Mouse (Mus musculus) lung, postnatal 4 days (tissue): ENCODE data around the gene Casz1.

ENCODE experiments used
- DNase-seq, 2 experiments: peaks; one replicate each; pipeline ENCODE4 v3.0.0; 2021

Gene Casz1

DNA sequence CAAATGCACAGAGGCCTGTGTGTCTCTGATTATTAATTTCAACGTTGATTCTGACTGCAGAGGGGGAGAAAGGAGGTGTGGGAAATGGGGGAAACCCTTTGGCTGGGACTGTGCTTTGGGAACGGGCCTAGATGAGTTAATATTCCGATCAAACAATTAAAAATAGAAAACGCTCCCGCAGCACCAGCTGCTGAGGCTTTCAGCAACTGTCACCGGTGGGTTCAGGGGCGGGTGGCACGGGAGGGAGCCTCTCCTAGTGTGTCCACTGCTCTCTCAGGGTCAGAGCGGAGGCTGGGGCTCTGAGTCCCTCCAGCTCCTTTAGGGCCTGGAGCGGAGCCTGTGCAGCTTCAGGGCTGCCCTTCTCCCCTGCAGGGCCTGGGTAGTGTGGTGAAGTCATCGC, 105.3 kb downstream of the Casz1 start:
- DNase-seq: no peak

DNA sequence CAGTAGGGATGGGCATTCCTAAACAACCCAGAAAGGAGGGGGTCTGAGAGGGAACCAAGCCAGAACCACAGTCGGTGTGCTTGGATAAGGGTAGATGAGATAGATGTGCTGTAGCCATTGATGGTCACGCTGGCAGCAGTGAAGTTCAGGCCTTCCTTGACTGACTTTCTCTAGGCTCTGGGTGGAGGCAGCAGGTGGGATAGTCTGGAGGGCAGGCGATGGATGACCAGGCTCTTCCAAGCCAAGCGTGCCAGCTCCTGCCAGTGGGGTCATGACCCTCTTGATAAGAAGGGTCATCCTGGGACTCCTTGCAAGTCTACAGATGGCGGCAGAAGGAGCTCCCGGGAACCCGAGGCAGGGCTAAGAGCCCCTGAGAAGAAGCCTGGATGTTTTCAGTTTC, 107.9 kb downstream of the Casz1 start:
- DNase-seq: no peak

DNA sequence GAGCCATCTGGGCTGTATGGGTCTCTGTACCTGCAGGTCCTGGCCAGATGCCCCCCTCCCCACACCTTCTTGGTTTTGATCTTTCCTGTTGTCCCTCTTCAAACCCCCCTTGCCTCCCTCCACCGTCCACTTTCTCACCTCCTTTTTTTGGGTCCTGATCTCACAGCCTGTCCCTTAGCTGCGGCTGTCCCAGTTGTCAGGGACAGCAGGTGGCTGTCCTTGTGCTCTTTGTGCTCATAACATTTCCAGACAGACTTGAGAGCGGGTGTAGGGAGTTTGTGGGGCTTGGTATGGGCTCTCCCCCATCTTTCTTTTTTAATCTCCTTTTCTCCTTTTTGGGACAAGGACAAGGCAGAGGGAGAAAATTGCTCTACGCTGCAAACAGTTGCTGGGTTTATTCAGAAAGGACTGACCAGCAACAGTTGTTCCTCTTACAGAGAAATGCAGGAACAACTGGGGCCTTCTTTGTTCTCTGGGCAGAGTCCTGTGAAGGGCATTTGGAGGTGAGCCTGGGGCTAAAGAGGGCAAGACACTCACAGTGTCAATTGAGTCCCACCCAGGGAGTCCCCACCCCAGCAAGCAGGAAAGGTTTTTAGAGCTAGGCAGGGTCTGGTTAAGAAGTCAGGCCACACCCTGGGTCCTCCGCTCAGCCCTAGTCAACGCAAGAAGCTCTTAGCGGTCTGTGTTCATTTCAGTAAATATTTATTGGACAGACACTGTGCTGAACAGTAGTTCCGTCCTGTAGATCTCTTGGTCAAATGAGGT, 108.8 kb downstream of the Casz1 start:
- peak in 1 of 2 experiments; percentile 63 for DNase-seq

DNA sequence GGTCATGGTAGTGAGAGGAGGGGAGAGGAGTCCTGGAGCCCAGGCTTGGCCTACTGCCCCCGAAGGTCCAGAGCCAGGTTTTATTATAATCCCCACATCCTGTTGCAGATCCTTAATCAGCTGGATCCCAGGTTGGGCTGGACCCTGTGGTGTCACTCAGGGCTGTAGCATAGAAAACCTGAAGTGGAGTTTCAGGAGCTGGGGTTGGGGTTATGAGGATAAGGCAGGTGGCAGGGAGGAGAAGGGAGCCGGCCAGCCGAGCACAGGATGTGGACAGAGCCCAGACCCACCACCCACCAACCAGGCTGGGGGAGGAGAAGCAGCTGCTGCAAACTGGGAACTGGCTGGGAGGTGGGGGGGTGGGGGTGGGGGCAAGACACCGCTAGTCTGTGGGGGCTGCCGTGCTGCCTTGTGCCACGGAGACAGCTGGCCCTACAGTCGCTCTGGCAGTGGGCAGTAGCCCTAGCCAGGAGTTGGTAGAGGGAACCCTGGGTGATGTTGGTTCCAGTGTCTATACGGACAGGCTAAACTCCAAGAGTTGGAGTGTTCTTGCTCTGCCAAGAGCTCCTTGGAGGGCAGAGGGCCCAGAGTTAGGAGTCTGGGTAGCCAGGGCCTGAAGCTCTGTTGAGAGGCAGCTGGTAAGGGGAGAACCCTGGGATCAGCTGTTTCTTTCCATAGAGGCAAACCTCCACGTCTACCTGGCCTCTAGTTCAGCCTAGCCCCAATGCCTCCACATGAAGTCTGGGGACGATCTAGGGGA, 110.8 kb downstream of the Casz1 start:
- peak; percentile 77 to 83 for DNase-seq

DNA sequence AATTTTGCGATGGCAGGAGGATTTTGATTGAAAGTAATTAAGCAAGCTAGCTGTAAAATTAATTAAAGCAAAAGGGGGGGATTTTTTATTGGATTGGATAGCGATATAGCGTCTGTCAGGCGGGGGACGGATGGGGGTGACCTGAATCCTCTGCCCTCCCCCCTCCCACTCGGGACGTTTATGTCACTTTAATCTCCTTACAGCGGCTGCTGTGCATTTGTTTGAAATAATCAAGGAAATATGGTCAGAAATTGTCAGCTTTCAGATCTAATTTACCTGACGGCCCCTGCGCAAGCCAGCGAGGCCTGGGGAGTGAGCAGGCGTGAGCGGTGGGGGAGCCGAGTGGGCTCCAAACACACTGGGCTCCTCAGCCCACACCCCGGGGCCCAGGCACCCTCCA, 111.6 kb downstream of the Casz1 start:
- no peak for DNase-seq

DNA sequence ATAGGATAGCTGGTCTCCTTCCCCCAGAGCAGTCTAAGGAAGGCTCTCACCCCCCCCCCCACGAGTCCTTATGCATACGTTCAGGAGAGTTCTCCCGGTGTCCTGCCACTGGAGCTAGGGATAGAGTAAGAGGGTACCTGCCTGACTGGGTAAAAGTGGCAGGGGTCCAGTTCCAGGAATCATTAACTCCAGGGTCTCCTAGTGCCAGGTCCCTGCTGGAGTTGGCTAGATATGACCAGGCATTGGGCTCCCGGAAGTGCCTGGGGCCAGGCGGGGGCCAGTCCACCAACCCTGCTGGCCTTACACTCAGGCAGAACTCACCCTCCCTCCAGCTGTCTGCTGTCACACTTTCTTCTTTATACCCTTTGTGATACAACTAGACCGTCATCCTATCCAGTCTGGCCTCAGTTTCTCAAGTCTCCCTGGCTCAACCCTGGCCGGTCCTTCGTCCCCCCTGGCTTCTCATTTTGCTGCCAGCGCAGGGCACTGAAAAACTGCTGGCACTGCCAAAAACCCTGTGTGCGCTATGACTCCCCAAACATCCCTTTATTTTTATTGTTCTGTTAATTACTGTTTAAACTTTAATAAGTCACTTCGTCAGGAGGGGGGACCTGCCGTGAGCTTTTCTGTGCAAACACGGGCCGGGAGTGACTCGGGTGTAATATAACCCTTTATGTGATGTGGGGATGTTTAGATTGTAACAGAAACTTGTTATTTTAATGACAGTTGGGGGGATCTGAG, 114.6 kb downstream of the Casz1 start:
- DNase-seq: no peak

DNA sequence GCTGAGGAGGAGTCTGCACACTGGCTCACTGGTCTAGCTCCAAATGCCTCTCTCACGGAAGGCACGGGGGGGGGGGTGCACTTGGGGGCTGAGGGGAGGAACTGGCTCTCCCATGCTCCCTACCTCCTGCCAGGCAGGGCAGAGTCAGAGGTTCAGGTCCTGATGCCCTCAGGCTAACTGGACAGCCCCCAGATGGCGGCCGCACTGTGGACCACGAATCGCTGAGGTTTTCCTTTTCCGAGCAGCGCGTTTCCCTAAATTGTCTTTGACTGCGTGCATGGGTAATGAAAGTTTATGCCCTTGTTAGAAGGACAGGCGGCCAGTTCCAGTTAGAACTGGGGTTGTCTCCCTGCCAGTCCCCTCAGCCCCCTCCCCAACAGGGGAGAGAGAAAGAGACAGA, 116.4 kb downstream of the Casz1 start:
- DNase-seq: no peak

DNA sequence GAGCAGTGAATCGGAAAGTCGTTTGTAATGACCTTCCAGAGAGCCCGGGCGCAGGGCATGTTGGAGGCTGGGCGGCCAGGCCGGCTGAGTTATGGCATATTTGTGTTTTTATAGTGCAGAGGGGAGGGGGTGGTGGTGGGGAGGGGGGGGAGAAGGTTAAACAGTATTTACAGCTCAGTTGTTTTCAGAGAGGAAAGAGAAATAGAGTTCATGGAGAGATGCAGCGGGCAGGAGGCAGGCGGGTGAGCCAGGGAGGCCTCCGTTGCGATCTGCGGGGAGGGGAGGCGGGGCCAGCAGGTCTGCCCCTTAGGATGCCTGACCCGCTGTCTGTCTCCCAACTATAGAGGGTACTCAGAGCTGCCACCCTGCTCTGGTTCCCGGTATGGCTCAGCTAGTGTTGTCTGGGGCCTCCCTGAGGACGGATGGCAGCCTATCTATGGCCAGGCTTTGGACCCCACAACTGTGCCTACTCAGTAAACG, 118.0 kb downstream of the Casz1 start:
- DNase-seq: no peak

DNA sequence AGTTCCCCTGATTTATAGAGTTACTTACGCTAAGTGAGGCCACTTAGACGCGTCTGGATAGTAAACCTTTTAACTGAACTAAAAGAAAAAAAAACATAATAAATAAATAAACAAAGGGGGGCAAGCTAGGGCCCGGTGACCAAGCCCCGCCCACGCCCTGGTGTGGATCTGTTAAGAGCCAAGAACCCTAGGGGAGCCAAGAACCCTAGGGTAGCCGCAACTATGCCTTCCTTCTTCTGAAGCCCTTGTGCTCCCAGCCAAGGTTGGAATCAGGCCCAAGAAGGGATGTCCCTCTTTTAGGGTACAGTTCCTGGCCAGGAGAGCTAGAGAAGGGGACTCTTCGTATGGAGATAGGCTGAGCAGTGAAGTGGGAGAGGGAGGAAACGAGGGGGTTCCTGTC, 119.2 kb downstream of the Casz1 start:
- no peak for DNase-seq

DNA sequence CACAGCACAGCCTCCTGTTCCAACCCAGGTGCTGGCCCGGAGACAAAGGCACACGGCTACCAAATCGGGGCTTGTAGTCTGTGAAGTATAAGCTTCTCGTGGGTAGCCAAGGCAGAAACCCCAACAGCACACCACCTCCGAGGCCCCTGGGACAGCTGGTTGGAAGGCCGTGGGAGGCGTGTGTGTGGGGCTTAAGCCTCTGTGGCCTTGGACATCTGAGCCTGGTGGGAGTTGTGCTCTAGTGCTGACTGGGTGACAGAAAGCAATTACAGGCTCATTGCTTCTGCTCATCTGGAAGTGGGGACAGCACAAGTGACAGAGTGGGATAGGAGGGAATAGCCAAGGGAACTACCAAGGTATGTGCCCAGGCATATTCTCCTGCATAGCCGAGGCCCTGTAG, 119.7 kb downstream of the Casz1 start:
- DNase-seq: no peak

DNA sequence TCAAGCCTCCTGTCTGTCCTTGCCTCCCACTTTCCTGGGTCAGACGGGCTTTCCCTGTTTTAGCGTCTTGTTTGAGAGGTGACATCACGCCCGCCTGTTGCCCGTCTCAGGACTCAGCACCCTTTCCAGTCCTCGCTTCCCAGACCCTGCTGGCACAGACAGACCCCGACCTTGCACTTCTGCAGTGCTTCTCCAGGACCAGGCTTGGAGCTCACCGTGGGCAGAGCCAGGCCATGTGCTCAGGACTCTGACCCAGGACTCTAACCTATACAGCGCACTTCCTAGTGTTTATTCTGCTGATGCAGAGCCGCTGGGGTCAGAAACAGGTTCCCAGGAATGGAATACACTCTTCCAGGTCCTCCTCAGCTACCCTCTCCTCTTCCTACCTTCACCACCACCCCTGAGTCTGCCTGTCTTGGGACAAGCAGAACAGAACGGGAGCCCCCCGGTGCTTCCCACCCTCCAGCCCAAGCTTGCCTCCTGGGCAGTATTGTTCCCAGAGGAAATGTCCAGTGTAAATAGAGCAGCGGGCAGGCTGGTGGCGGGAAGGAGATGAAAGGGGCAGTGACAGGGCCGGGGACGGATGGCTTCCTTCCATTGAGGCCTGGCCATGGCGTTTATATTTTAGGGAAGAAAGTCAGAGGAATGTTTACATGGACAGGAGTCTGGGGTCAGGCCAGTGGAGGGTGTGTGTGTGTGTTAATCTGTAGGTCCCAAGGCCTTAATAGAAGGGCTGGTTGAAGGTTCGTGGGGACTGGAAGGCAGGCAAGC, 121.5 kb downstream of the Casz1 start:
- DNase-seq: peak; percentile 78 to 92

DNA sequence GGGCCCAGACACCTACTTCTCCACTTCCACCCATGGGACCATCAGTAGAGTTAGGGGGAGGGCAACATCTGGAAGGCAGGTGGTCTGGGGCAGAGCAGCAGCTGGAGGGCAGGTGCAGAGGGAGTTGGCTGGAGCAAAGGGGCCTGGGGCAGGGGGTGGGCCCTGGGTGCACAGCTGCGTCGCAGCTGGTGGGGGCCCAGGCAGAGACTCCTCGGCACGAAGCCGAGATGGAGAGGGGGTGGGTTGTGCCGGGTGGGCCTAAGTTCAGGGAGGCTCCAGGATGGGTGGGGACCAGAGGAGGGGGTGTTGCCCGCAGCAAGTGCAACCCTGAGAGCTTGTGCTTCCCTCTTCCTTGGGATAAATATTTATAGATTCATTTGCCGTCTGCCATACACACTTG, 122.2 kb downstream of the Casz1 start:
- peak; percentile 72 to 88 for DNase-seq

DNA sequence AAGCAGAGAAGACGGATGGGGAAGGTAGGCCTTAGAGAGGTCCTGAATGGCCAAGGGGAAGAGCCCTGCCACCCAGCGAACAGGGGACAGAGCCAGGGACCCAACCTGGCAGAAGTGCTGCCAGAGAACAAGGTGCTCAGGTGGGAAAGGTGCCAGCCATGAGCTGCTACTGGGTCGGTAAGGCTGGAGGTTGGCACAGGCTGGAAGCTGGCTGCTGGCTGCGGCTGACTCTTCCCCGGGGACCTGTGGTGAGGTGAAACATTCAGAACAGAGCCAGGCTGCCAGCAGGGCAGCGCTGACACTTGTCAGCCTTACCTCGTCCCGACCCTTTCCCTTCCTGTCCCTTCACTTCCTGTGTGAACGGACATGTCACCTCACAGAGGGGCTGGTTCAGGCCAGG, 124.1 kb downstream of the Casz1 start:
- no peak for DNase-seq

DNA sequence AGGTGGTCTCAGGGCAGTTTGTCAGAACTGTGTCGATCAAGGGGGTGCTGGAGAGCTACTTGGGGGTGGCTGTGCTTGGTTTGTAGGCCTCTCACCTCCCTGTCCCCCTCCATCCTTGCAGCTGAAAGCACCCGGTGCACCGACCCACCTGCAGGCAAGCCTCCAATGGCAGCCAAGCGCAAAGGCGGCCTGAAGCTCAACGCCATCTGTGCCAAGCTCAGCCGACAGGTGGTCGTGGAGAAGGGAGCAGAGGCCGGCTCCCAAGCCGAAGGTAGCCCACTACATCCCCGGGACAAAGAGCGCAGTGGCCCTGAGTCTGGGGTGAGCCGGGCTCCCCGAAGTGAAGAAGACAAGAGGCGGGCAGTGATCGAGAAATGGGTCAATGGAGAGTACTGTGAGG, 124.6 kb downstream of the Casz1 start:
- no peak for DNase-seq

DNA sequence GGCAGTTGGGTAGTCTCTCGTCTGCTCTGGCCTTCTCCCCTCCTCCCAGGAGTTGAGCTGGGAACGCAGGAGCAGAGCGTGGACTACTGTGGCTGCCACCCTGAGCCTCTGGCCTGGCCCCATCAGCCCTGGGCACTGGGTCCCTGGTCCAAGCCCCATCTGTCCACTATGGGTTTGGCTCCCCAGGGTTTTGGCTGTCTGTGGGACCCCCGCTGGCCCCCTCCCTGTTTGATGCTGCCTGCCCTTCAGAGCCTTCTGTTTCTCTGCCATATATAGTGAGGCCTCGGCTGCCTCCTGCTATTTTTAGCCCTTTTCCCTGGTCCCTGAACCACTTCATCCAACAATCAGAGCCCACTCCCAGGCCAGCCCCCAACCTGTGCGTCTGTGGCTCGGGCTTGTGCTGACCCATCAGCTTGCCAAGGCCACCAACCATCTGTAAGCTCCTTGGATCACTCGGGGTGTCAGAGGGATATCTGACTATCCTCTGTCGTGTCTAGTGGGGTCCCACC, 126.5 kb downstream of the Casz1 start:
- no peak for DNase-seq

DNA sequence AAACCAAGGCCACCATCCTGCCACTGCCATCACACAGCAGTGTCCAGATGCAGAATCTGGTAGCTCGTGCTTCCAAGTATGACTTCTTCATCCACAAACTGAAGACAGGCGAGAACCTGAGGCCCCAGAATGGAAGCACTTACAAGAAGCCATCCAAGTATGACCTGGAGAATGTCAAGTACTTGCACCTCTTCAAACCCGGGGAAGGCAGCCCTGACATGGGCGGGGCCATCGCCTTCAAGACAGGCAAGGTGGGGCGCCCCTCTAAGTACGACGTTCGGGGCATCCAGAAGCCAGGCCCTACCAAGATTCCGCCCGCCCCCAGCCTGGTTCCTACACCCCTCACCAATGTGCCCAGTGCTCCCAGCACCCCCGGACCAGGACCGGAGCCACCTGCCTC, 128.9 kb downstream of the Casz1 start:
- DNase-seq: no peak

DNA sequence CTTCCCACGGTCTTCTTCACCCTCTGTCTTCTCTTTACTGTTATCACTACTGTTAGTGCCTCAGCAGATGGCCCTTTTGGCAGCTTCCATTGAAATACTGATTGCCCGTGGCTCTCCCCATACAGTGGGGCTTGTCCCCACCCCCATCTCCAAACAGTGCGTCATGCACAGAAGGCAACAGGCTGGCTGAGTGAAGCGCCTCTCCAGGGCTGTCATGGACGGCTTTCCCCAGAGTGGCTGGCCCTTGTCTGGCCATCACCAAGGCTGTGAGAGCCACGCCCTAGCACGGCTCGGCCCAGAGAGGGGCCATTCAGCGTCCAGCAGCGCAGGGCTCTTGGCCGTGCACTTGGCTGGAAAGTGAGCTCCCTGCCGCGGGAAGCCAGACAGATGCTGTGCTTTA, 131.0 kb downstream of the Casz1 start:
- peak; percentile 64 to 84 for DNase-seq

DNA sequence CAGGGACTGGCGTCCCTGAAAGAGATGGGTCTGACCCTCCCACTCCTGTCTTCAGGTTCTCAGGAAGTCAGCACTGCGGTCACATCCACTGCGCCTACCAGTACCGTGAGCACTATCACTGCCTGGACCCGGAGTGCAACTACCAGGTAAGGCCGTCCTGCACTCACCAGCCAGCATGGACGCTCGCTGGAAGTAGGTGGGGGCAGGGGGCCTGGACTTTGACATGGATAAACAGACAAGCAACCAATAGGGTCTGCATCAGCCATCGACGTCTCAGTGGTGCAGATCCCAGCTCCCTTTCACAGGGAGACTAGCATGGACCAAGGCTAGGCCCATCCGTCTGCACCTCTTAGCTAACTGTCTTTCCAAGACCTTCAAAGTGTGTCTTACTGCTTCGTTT, 131.9 kb downstream of the Casz1 start:
- no peak for DNase-seq

DNA sequence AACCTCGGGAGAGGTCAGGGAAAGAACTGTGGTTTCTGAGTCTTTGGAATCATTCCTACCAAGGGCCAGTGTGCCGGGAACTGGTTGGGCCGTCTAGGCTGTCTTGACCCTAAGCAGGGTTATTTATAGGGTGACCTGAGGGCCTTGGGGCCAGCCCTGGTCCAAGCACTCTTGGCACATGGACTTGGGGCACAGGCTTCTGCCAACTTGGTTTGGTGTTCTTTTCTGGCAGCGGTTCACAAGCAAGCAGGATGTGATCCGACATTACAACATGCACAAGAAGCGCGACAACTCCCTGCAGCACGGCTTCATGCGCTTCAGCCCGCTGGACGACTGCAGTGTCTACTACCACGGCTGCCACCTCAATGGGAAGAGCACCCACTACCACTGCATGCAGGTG, 132.5 kb downstream of the Casz1 start:
- no peak for DNase-seq

DNA sequence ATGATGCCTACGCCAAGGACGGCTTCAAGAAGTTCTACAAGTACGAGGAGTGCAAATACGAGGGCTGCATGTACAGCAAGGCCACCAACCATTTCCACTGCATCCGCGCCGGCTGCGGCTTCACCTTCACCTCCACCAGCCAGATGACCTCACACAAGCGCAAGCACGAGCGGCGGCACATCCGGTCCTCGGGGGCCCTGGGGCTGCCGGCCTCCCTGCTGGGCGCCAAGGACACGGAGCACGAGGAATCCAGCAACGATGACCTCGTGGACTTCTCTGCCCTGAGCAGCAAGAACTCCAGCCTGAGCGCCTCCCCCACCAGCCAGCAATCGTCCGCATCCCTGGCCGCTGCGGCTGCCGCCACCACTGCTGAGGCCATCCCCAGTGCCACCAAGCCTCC, 134.3 kb downstream of the Casz1 start:
- DNase-seq: no peak

DNA sequence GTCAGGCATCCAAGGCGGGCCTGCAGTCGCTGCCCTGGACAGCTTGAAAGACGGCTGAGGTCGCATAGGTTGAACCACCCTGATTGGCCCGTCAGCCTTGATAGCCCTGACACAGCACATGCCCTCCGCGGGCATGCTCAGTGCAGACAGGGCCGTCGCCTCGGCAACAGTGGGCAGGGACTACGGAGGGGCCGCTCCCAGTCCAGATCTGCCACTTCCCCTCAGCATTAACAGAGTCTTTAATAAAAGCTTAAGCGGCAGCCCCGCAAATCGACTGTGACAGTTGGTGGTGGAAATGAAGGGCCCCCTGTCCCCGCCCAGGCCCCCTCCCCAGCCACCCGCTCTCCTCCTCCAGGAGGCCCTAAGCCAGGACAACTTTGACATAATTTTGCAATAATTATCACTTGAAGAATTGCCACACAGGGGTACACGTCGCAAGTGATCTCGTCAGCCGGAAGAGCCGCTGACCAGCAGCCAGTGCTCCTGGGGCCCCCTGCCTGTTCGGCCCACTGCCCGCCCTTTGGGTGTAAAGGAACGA, 136.5 kb downstream of the Casz1 start:
- peak; percentile 90 to 93 for DNase-seq

DNA sequence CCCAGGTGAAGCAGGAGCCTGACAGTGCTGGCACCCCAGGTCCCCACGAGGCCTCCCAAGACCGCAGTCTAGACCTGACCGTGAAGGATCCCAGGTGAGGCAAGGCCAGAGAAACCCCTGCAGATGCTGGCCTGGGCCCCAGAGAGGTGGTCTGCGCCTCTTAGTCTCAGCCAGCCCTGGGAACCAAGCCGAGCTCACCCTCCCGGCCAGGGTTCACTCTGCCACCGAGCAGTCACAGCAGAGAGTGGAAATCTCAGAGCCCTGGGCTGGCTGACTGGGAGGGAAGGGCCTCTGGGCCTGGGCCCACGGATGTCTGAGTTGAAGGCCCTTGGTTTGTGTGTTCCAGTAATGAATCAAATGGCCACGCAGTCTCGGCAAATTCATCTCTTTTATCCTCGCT, 137.1 kb downstream of the Casz1 start:
- DNase-seq: no peak
